Mouse (Mus musculus) large intestine, adult 2 months (tissue): ENCODE data around the gene Tead3. TPM values are rescaled to one million over a fixed set of nuclear protein-coding genes. Genes with fewer than 3 reads are reported as not detected.
A peak's percentile ranks its signal among the peaks of the same experiment; 100 is the strongest.

ENCODE experiments used
- DNase-seq: peaks from one replicate; pipeline ENCODE4 v3.0.0-alpha.2; 2012; ENCODE audit warnings: low read depth, low spot score
- WGBS: fragments of 180-500 bp; shearing (Covaris S2); methylation state at CpG from one replicate; pipeline ENCODE4 v1.1.7; 2018; 5-methylcytosine and 5-hydroxymethylcytosine counted together
- polyA plus RNA-seq: library from polyadenylated mRNA; depleted of rRNA; stranded (reverse); fragments of >200 nt; gene quantifications from 2 replicates; pipeline ENCODE4 v1.2.3, GENCODE M21; 2012

The Tead3 gene
- polyA plus RNA-seq, 1 experiment: 21.6 TPM

DNA sequence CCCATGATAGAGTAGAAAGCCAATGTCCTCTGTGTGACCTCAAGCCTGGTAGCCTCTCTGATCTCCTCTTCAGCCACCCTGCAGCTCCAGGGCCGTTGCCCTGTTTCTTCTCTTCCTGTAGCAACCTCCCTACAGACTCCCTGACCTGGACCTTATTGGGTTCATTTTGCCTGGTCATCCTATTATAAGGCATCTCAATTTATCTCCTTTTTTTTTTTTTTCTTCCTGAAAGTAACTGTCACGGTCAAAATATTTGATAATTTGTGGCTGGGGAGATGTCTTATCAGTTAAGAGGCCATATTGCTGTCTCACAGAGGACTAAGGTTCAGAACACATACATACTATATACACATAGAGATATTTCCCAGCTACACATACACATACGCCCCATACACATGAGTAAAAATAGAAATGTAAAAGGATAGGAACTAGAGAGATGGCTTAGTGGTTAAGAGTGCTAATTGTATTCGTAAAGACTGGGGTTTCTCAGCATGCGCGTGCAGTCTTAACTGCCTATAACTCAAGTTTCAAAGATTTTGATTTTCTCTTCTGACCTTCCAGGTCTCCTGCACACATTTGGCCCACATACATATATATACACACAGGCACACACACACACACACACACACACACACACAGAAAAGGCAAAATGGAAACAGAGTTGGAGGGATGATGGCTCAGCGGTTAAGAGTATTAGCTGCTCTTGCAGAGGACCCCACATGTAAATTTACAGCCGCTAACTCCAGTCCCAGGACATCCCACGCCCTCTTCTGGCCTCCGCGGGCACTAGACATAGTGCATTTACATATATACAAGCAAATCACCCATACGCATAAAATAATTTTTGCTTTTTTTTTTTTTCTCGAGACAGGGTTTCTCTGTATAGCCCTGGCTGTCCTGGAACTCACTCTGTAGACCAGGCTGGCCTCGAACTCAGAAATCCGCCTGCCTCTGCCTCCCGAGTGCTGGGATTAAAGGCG lies 38.1 kb downstream of the Tead3 start:
- DNase-seq: no peak
- 30% methylated on average over 17 of the region's 17 CpGs for WGBS

DNA sequence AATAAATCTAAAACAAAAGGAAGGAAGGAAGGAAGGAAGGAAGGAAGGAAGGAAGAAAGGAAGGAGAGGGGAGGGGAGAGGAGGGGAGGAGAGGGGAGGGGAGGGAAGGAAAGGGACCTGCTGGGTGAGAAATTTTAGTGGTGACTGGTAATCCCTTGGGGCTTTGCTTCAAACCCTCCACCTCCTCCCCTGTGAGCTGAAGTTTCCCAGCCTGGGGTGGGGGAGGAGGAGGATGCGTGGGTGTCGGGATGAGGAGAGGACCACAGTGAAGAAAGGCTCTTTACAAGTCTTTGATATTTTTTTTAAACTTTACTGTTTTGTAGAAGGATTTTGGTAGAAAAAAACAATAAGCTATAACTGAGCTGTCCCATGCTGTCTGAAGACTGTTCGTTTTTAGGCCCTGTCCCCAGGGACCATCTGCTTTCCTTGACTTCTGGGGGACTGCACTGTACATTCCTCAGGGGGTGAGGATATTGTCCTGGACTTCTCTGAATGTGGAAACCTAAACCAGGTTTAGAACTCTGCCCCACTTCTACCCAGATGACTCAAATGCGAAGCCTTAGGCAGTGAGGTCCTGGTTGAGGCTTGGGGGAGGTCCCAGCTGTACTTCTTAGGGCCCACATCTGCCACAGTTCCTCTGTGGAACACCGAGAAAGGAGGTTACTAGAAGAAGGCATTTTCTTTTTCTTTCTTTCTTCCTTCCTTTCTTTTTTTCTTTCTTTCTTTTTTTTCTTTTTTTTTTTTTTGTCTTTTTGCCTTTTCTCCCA lies 39.1 kb downstream of the Tead3 start:
- WGBS: 91% methylated on average over 5 of the region's 5 CpGs
- DNase-seq: no peak

DNA sequence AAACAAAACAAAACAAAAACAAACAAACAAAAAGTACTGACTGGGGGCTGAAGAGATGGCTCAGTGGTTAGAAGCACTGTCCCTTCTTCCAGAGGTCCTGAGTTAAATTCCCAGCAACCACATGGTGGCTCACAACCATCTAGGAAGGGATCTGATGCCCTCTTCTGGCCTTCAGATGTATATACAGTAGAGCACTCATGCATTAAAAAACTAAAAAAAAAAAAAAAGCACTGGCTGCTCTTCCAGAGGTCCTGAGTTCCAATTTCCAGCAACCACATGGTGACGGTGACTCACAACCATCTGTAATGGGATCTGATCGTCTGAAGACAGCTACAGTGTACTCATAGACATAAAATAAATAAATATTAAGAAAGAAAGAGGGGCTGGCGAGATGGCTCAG lies 39.8 kb downstream of the Tead3 start:
- 69% methylated on average over 3 of the region's 3 CpGs for WGBS
- DNase-seq: no peak

DNA sequence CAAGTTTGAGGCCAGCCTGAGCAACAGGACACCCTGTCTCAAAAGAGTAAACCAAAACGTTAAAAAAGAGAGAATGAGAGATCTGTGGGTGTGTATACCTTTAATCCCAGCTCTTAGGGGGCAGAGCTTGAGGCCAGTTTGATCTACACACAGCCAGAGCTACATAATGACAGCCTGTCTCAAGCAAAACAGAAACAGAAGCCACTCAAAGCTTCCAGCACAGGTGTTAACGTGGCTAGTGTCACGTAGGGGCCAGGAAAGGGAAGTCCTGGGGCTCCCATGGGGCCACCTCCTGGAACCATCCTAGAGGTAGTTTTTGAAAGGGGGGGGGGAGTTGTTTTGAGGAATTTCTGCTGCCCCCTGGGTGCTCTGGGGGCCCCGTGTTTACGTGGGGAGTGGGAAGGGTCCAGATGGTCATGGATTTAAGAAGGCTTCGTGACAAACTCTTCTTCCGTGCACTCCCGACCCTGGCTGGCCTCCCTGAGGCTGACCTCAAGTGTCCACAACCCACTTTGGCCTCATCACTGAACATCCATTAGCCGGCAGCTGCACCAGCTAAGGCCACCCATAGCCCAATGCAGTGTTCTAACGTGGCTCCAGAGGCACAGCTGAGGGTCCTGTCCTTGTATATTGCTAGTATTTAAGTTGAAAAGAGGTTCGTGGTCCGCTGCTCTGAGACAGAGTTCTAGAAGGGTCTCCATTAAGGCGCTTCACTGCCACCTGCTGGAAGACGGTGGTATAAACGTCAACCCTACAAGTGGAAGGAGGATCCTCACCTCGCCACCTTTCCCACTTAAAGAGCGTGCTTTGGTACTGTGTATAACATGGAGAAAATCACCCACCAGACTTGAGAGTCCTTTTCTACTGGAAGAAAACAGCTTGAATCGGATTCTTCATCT lies 42.1 kb downstream of the Tead3 start:
- WGBS: 9% methylated on average over 18 of the region's 18 CpGs

DNA sequence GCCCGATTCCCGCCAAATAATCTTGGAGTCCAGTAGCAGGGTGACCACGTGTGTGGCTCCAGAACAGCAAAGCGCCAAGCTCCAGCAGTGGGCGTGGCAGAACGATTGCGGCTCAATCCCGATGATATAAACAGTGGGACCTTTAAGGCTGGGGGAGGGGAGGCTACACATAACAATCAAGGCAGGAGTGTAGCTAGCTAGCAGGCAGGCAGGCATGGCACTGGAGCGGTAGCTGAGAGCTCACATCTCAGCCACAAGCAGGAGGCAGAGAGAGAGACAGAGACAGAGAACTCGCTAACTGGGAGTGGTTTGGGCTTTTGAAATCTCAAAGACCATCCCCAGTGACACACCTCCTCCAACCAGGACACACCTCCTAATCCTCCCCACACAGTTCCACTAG lies 45.4 kb downstream of the Tead3 start:
- no peak for DNase-seq
- 57% methylated on average over 10 of the region's 10 CpGs for WGBS

More for the DNA sequence above, 42.1 kb downstream of the Tead3 start:
- DNase-seq: no peak

DNA sequence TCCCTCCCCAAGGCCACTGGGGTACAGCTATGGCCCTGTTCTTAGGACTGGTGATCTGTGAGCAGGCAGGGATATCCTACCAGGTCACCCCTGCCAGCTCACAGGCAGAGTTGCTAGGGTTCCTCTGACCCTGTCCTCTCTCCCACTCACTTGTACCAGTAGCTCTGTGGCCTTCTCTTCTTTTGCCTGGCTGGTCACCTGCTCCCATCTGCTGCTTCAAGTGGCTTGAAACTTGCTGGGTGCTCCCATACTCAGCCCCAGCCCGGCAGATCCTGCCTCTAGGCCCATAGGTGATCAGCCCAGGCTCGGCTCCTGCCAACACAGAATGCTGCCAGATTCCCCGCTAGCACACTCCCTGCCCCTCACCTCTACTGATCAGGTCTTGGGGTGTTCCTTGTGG lies 49.8 kb downstream of the Tead3 start:
- WGBS: 69% methylated on average over 3 of the region's 3 CpGs
- DNase-seq: no peak

DNA sequence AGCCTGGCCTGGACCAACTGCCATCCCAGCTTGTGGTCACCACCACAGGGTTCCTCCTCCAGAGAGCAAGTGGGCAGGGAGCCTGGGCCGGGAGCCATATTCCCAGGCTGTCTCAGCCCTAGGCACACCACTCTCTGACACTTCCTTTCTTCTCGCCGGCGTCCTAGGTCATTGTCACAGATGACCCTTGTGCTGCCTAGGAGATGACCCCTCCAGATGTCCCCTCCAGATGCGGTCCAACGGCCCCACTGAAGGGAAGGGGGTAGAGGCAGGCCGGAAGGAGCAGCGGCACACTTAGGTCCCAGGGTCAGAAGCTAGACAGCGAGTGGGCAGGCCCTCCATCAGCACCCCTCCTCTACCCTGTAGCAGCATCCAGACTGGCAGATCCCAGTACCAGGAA lies 50.3 kb downstream of the Tead3 start:
- 82% methylated on average over 9 of the region's 9 CpGs for WGBS
- DNase-seq: no peak

DNA sequence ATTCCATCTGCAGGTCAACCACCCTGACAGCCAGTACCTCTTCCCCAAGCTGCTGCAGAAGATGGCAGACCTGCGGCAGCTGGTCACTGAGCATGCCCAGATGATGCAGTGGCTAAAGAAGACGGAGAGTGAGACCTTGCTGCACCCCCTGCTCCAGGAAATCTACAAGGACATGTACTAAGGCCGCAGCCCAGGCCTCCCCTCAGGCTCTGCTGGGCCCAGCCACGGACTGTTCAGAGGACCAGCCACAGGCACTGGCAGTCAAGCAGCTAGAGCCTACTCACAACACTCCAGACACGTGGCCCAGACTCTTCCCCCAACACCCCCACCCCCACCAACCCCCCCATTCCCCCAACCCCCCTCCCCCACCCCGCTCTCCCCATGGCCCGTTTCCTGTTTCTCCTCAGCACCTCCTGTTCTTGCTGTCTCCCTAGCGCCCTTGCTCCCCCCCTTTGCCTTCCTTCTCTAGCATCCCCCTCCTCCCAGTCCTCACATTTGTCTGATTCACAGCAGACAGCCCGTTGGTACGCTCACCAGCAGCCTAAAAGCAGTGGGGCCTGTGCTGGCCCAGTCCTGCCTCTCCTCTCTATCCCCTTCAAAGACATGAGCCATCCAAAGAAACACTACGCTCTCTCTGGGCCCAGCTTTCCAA lies 50.8 kb downstream of the Tead3 start:
- WGBS: 78% methylated on average over 11 of the region's 11 CpGs
- DNase-seq: no peak

DNA sequence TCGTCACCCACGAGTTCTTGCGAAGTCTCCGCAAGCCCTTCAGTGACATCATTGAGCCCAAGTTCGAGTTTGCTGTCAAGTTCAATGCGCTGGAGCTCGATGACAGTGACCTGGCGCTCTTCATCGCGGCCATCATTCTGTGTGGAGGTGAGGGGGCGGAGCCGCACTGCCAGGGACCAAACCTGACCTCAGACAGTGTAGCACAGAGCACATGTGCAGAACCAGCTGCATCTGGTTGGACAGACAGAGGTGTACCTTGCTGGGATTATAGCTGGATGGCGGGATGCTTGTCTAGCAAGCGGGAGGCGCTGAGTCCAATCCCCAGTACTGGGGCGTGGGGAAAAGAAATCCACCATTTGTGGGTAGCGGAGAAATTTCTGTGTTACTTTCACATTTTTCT lies 51.7 kb downstream of the Tead3 start:
- DNase-seq: no peak
- 94% methylated on average over 17 of the region's 17 CpGs for WGBS

DNA sequence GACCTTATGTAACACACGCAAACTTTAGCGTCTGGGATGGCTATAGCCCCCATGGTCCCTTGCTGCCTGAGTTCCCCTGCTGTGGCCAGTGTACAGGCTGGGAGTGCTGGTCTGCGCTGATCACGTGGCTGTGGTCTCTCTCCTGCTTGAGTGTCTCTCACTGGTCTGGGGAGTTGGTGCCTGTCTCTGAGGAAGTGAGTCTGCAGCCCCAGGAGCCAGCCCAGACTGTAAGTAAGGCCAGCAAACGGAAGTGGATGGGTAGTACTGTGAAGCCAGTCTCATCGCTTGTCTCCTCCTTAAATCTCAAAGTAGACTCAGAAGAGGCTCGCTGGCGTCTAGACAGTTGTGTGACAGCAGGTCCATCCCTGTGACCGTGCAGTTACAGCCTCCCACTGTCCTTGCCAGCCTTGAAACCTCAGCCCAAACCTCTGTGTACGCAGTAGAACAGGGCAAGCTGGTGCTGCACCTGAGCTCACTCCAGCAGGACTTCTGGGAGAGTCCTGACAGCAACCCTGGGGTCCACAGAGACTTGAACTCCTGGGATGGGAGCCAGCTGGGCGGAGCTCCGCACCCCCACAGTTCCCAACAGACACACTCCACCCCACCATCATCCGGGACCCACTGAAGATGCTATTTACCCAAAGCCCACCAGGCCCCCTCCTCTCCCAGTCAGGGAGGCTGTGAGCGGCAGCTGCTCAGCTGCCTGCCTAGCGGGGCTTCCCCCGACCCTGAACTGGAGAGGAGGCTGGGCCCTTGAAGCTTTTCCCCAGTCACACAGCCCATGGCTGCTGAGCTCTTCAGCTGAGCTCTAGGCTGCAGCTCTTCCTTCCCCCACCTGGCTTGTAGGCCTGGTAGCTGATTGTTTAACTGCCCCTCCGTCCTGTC lies 55.9 kb downstream of the Tead3 start:
- no peak for DNase-seq
- 75% methylated on average over 17 of the region's 17 CpGs for WGBS

DNA sequence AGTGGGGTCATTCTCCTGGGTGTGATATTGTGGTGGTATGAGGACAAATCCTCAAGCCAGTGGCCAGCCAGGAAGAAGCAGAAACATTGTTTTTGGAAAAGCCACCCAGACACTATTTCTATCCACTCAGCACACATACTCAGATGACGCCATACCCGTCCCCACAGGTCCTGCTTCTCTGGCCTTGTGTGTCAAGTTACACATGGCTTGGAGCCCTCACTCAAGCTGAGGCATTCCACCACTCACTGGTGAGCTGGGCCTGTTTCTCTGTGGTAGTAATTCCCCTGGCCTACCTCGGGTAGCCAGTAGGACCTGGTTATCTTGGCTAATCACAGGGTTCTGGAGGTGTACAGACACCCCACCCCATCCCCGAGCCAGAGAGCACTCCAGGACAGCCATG lies 56.9 kb downstream of the Tead3 start:
- WGBS: 71% methylated on average over 4 of the region's 4 CpGs
- DNase-seq: no peak

DNA sequence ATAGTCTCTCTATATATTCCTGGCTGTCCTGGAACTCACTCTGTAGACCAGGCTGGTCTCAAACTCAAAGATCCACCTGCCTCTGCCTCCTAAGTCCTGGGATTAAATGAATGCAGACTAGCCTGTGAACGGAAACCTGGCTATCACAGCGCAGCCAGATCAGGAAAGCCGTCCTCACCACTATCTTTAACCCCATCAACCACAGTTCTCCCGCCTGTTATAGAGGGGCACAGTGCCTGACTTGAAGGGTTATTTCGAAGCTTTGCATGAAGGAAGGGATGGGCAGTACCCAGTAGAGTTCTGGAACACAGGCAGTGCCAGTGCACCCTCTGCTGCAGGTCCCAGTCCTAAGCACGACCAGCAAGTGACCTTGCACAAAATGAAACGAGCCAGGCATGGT lies 59.3 kb downstream of the Tead3 start:
- 81% methylated on average over 7 of the region's 7 CpGs for WGBS
- DNase-seq: no peak

DNA sequence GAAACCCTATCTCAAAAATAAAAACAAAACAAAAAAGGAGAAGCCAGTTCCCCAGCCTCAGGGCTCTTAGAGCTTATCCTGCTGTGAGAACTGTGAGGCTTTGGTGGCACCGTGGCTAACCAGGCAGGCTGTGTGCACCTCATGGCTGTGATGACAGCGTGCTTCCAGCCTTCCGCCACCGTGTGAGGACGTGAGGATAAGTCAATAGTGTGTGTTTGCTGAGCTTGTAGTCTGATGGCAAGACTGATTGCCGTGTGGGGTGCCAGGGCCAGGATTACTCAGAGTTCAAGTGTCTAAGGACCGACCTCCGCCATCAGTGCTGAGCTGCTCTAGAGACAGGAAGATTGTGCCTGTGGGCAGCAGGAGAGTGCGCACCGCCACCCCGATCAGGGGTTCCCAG lies 59.9 kb downstream of the Tead3 start:
- WGBS: 47% methylated on average over 11 of the region's 11 CpGs
- no peak for DNase-seq

DNA sequence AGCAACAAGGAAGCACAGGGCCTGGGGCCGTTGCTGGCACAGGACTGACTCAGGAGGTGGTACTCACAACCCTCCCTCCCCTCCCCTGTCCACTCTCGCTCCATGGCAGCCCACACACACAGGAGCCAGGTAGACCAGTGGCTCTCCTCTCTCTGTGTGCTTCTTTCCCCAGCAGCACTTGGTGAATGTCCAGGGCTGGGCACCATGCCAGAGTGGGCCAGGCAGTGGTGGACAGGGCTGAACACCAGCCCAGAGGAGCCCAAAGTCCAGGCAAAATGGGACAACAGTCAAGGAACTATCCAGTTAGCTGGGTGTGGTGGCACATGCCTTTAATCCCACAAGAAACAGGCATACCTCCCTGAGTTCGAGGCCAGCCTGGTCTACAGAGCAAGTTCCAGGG lies 60.4 kb downstream of the Tead3 start:
- DNase-seq: no peak

DNA sequence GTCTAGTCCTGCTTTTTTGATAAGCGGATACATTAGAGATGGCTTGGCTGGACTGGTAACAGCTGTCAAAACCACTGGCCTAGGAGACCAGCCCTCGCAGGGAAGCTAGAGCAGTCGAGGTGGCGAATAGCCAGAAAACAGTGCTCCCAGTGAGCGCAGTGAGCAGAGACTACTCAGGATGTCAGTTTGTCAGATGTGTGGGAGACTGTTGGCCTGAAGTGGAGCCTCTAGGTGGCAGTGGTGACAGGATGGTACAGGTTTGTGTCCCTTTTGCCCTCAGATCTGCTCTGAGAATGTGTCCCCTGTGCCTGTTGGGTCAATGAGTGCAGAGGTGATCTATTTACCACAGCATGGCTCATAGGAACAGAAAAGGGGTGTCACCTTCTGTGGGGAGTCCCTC lies 62.6 kb downstream of the Tead3 start:
- DNase-seq: no peak
- WGBS: 26% methylated on average over 5 of the region's 5 CpGs

More for the DNA sequence above, 60.4 kb downstream of the Tead3 start:
- WGBS: 16% methylated on average over 3 of the region's 3 CpGs

DNA sequence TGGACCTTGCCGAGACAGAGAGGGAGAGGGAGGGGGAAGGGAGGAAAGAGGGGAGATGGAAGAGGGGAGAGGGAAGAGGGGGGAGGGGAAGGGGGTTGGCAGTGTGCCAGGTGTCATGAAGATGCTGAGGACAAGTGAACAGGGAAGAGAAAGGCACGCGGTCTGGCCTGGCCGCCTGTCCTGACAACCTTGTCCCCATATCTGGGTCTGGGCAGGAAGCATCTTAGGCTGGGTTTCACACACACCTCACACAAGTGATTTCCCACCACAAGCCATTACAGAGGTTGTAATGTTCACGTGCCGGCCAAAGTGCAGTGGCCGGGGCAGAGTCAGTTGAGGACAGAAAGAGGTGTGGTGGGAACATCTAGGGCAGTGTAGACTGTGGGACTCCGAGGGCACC lies 63.0 kb downstream of the Tead3 start:
- 16% methylated on average over 8 of the region's 8 CpGs for WGBS
- peak; percentile 92 for DNase-seq

DNA sequence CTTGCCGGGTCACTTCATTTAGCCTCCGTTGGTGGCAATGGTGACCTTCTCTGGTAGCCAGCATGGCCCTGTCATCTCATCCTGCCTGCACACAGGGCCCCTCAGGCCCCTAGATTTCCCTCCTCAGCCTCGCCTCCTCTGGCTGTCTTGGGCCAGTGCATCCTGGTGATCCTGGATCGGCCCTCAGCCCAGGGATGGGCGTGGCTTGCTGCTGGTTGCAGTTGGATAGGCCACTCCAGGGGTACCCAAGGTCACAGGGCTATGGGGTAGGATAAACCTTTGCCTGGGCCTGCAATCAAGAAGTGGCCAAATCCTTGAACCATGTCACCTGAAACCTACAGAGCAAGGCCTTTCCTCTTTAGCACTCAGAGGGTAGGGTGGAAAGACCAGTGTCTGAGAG lies 63.7 kb downstream of the Tead3 start:
- no peak for DNase-seq
- 38% methylated on average over 5 of the region's 5 CpGs for WGBS

DNA sequence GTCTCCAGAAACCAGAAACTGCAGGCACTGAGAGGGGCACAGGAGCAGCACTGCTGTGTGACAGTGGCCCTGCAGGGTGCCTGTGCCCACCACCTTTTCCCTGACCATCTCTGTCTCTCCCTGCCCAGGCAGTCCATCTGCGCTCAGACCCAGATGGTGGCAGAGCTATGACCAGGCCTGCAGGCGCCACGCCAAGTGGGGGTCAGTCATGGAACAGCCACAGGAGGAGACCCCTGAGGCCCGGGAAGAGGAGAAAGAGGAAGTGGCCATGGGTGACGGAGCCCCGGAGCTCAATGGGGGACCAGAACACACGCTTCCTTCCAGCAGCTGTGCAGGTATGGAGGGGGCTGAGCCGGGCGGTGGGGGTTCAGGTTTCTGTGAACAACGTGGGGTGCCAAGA lies 64.5 kb downstream of the Tead3 start:
- DNase-seq: no peak
- 80% methylated on average over 10 of the region's 10 CpGs for whole genome bisulfite sequencing
